Mouse (Mus musculus) neural tube, embryonic 15.5 days (tissue): ENCODE results near the gene Gyg. TPM values are rescaled to one million over a fixed set of nuclear protein-coding genes. Genes with fewer than 3 reads are reported as not detected.

Experiments used
- ATAC-seq: fragments of 200-750 bp; cut with Nextera tagmentation; 2 replicates; pipeline ENCODE4 v1.8.0; 2017; ENCODE audit warnings: mild to moderate bottlenecking, moderate TSS enrichment, moderate library complexity; ENCODE audit not compliant: low FRiP score
- H3K27ac ChIP-seq: fragments of 300-500 bp; sonication (generic); replicated peaks from 2 replicates; pipeline ENCODE4 v1.5.1; 2015; ENCODE audit warnings: mild to moderate bottlenecking, inconsistent platforms
- H3K27me3 ChIP-seq: fragments of 300-500 bp; sonication (generic); replicated peaks from 2 replicates; pipeline ENCODE4 v1.6.1; 2015; ENCODE audit warnings: inconsistent platforms
- H3K36me3 ChIP-seq: fragments of 300-500 bp; sonication (generic); 2 replicates; pipeline ENCODE4 v1.6.1; 2015; ENCODE audit warnings: inconsistent platforms
- H3K4me1 ChIP-seq: fragments of 300-500 bp; sonication (generic); 2 replicates; pipeline ENCODE4 v1.6.1; 2015; ENCODE audit warnings: inconsistent platforms
- H3K4me2 ChIP-seq: fragments of 300-500 bp; sonication (generic); 2 replicates; pipeline ENCODE4 v1.6.1; 2015; ENCODE audit warnings: inconsistent platforms, mild to moderate bottlenecking, moderate library complexity
- H3K4me3 ChIP-seq: fragments of 300-500 bp; sonication (generic); replicated peaks from 2 replicates; pipeline ENCODE4 v1.5.1; 2015; ENCODE audit warnings: mild to moderate bottlenecking, inconsistent platforms
- H3K9ac ChIP-seq: fragments of 300-500 bp; sonication (generic); replicated peaks from 2 replicates; pipeline ENCODE4 v1.6.1; 2015; ENCODE audit warnings: mild to moderate bottlenecking, inconsistent platforms
- H3K9me3 ChIP-seq: fragments of 300-500 bp; sonication (generic); replicated peaks from 2 replicates; pipeline ENCODE4 v1.6.1; 2016; ENCODE audit warnings: inconsistent platforms
- WGBS: fragments of 180-500 bp; shearing (Covaris S2); methylation state at CpG from one replicate; pipeline ENCODE4 v1.1.7; 2015; ENCODE audit warnings: mixed read lengths; 5-methylcytosine and 5-hydroxymethylcytosine counted together
- polyA plus RNA-seq: library from polyadenylated mRNA; unstranded; fragments of >200 nt; fragmentation: Nextera tagmentation; extraction: Ambion mirVana; gene quantifications from 2 replicates; pipeline ENCODE4 v1.2.1, GENCODE M21; 2015

Gyg gene
- polyA plus RNA-seq, 1 experiment from 2014 or later = 80.6 TPM

DNA sequence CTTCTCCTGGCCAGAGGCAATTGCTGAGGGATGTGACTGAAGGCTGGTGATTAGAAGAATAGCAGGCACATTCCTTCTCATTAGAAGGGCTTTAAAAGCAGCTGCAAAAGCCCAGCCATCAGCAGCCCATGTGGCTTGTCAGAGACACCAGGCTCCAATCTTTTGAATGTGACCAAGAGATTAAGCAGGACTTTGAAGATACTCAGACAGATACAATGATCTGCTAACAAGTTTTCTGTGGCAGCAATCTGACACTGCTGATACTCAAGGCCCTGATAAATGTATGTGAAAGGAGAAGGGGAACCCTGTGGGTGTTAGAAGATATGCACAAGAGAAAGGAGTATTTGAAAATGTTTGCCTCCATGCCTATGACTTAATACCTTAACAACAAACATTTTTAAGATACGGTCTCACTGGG is 9.4 kb downstream of the Gyg start:
- no peak overlapping the region for H3K27ac ChIP-seq
- no peak overlapping the region for H3K4me3 ChIP-seq
- H3K4me2 ChIP-seq = no peak overlapping the region
- no peaks in the 10 kb centered on the region for H3K9me3 ChIP-seq
- WGBS = 85% methylated on average over 1 of the region's 1 CpGs
- peaks cover 9% of the 10 kb centered on the region; the same call in 1 of the 2 replicates for H3K36me3 ChIP-seq
- H3K27me3 ChIP-seq = no peaks in the 10 kb centered on the region
- no peaks in the 10 kb centered on the region; the same call in 1 of the 2 replicates for H3K4me1 ChIP-seq
- no peak for ATAC-seq
- H3K9ac ChIP-seq = no peak overlapping the region

DNA sequence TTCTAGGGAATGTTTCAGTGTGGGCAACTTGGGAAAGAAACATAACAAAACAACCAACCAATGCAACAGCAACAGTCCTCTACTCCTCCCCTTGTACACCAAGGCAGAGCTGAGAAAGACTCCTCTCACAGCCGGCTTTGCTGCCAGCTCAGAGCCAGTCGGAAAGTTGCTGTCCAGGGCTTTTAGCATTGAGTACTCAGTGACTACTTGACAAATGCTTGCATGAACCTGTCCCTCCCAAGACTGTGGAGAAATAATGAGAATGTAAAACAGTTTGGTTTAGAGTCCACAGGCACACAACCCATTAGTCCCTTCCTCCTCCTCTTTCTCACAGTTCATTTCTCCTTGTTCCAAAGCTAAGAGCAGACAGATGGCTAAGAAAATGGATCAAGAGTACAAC is 10.7 kb downstream of the Gyg start:
- H3K4me1 ChIP-seq = no peaks in the 10 kb centered on the region; the same call in 1 of the 2 replicates
- no peaks in the 10 kb centered on the region for H3K27me3 ChIP-seq
- H3K9me3 ChIP-seq = no peaks in the 10 kb centered on the region
- no peak overlapping the region for H3K4me2 ChIP-seq
- H3K27ac ChIP-seq = no peak overlapping the region
- H3K36me3 ChIP-seq = peaks cover 7% of the 10 kb centered on the region; the same call in 1 of the 2 replicates
- no peak overlapping the region for H3K9ac ChIP-seq
- 29% methylated on average over 2 of the region's 2 CpGs for WGBS
- ATAC-seq = no peak
- no peak overlapping the region for H3K4me3 ChIP-seq

DNA sequence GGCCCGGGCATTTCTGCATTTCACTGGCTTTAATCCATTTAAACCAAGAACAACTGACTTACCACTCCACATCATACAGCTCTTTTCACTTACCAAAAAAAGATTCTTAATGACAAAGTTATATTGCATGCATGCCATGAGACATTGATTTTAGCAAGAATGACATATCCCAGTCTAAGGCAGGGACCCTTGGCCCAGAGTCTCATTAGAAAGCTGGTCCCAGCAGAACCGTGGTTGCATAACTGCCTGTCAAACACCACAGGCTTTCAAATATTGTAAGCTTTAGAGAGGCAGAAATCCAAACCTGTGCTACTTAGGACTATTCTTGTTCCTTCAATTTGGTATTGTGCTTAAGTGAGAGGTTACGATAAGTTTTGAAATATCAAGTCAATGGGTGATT is 11.4 kb downstream of the Gyg start:
- no peaks in the 10 kb centered on the region for H3K27me3 ChIP-seq
- 90% methylated on average over 3 of the region's 3 CpGs for WGBS
- no peak for ATAC-seq
- no peaks in the 10 kb centered on the region for H3K9me3 ChIP-seq
- H3K27ac ChIP-seq = no peak overlapping the region
- no peak overlapping the region for H3K9ac ChIP-seq
- no peak overlapping the region for H3K4me3 ChIP-seq
- no peaks in the 10 kb centered on the region; the same call in 1 of the 2 replicates for H3K4me1 ChIP-seq
- no peak overlapping the region for H3K4me2 ChIP-seq
- 0 out of 2 replicates have a peak, but pooled peaks cover 5% of the 10 kb centered on the region for H3K36me3 ChIP-seq

DNA sequence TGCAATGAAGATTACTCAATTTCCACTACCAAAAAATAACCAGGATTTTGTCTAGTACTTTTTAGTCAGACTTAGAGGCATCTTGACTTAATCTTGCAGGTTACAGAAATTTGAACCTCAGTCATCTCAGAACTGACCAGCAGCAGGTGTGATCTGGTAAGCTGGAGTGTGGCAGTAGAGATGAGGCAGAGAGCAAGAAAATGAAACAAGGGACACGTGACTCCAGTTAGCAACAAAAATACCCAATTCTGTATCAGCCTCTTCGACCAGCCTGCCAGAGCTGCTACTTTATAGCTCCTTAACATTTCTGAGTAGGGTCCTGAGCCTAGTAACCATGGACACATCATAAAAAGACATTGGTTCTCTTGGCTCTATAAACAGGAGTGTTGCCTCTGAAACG is 12.5 kb downstream of the Gyg start:
- Histone ChIP-seq H3K4me3 (no peak overlapping the region), H3K27ac (no peak overlapping the region), H3K4me2 (no peak overlapping the region), H3K4me1 (no peaks in the 10 kb centered on the region; the same call in 1 of the 2 replicates), H3K9me3 (no peaks in the 10 kb centered on the region), H3K9ac (no peak overlapping the region), H3K36me3 (0 out of 2 replicates have a peak, but pooled peaks cover 3% of the 10 kb centered on the region), H3K27me3 (no peaks in the 10 kb centered on the region)
- 46% methylated on average over 3 of the region's 3 CpGs for WGBS
- ATAC-seq = no peak

DNA sequence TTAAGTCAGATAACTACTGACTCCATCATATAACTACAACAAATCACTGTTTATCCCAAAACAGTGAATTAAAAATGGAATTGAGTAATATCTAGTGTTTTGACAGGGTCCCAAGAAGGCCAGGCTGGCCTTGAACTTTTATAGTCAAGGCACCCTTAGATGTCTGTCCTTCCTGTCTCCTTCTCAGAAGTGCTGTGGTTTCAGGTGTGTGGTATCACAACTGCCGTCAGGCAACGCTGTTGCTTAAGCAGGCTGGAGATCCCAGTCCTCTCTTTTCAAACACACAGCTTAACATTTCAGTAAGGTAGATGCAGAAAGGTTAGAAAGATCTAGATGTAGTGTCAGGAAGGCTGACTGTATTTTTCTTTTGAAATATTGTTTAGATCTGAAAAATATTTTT is 13.0 kb downstream of the Gyg start:
- Histone ChIP-seq H3K4me2 (no peak overlapping the region), H3K9ac (no peak overlapping the region), H3K4me1 (no peaks in the 10 kb centered on the region; the same call in 1 of the 2 replicates), H3K36me3 (0 out of 2 replicates have a peak, but pooled peaks cover 3% of the 10 kb centered on the region), H3K27me3 (no peaks in the 10 kb centered on the region), H3K4me3 (no peak overlapping the region), H3K27ac (no peak overlapping the region), H3K9me3 (no peaks in the 10 kb centered on the region)
- 90% methylated on average over 2 of the region's 2 CpGs for WGBS
- ATAC-seq = no peak

DNA sequence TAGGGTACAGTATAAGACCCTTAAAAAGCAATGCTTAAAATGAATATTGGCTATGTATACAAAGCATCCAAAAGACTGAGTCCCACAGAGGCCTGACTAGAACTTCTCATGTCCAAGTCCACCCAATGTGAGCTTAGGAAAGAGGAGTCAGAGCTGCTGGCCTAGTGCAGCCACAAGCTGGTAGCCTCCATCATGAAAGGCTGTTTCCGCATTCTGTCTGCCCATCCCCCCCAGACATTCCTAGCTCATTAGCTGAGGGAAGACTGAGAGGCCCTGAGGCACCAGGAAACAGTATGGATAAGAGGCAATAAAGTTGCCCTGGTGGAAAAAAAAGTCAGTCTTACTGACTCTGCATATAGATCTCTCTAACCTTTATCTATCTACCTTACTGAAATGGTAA is 13.4 kb downstream of the Gyg start:
- no peaks in the 10 kb centered on the region for H3K27me3 ChIP-seq
- H3K27ac ChIP-seq = no peak overlapping the region
- no peak overlapping the region for H3K4me3 ChIP-seq
- H3K9me3 ChIP-seq = no peaks in the 10 kb centered on the region
- H3K36me3 ChIP-seq = 0 out of 2 replicates have a peak, but pooled peaks cover 3% of the 10 kb centered on the region
- no peak overlapping the region for H3K9ac ChIP-seq
- no peak for ATAC-seq
- no peak overlapping the region for H3K4me2 ChIP-seq
- no peaks in the 10 kb centered on the region; the same call in 1 of the 2 replicates for H3K4me1 ChIP-seq
- WGBS = 29% methylated on average over 1 of the region's 1 CpGs

DNA sequence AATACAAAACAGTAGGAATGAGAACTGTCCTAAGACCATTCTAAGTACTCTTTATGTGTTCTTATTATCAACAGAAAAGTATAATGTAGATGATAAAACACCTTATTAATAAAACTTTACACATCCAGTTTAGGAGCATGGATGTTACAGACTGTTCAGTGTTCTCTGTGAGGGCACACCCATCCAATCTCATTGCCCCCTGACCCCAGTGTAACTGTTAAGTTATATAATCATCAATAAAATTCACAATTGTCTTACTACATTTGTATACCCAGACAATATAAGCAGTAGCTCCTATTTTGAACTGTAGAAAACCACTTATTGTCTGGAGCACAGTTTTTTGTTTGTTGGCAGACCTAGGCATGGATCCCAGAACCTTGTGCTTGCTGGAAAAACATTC is 13.9 kb downstream of the Gyg start:
- no peak overlapping the region for H3K9ac ChIP-seq
- H3K27ac ChIP-seq = no peak overlapping the region
- H3K9me3 ChIP-seq = no peaks in the 10 kb centered on the region
- no peak overlapping the region for H3K4me2 ChIP-seq
- H3K36me3 ChIP-seq = 0 out of 2 replicates have a peak, but pooled peaks cover 3% of the 10 kb centered on the region
- no peak overlapping the region for H3K4me3 ChIP-seq
- no peak for ATAC-seq
- H3K4me1 ChIP-seq = no peaks in the 10 kb centered on the region; the same call in 1 of the 2 replicates
- no peaks in the 10 kb centered on the region for H3K27me3 ChIP-seq

DNA sequence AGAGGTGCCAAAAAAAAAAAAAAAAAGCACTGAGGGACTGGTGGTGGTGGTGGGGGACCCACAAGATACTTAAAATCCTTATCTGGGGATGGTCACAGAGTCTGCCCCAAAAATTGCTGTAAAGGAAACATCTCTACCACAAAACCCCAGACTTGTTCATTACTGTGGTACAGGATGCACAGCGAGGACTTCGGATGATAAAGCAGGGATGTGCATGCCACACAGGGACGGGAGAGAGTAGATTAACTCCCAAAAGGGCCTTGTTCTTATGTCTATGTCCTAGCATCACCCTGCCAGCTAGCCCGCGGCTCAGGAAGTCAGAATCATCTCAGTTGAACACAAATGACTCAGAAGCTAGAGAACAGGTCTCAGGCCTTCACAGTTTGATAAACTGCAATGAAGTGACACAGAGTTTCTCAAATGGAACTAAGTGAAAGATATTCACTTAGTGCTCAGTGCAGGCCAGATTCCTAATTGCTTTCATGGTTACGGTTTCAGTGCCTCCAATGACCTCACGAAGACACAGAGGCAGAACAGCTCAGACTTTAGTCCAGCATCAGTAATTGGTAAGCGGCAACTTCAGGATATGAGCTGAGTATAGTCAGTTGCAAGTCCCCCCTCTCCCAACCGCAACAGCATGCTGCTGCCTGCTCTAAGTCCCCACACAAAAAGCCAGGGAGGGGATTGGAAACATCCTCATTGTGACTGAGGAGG is 18.1 kb downstream of the Gyg start:
- H3K9ac ChIP-seq = no peak overlapping the region
- ATAC-seq = no peak
- no peaks in the 10 kb centered on the region for H3K4me1 ChIP-seq
- H3K36me3 ChIP-seq = 0 out of 2 replicates have a peak, but pooled peaks cover 3% of the 10 kb centered on the region
- H3K27ac ChIP-seq = no peak overlapping the region
- H3K4me2 ChIP-seq = no peak overlapping the region
- no peaks in the 10 kb centered on the region for H3K9me3 ChIP-seq
- no peak overlapping the region for H3K4me3 ChIP-seq
- WGBS = 89% methylated on average over 9 of the region's 9 CpGs
- H3K27me3 ChIP-seq = no peaks in the 10 kb centered on the region

DNA sequence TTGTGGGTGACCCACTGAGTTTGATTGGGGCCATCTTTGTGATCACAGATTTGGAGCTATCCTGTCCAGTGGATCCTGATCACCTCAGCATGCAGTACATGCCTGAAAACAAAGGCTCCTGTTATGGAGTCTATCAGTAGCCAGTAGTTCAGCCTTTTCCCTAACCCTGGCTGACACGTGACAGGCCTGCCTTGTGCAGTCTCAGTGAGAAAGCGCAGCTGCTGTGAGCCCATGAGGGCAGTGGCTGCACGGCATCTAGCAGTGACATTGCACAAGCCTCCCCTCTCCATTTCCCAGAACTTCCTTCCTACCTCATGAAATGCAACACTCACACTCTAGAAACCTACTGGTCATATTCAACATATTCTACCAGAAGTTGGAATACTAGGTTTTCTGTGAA is 20.6 kb downstream of the Gyg start:
- 74% methylated on average over 3 of the region's 3 CpGs for WGBS
- H3K4me1 ChIP-seq = no peaks in the 10 kb centered on the region
- H3K4me2 ChIP-seq = no peak overlapping the region
- H3K27me3 ChIP-seq = no peaks in the 10 kb centered on the region
- no peak overlapping the region for H3K9ac ChIP-seq
- H3K9me3 ChIP-seq = no peaks in the 10 kb centered on the region
- H3K4me3 ChIP-seq = no peak overlapping the region
- ATAC-seq = no peak
- H3K36me3 ChIP-seq = 0 out of 2 replicates have a peak, but pooled peaks cover 3% of the 10 kb centered on the region
- no peak overlapping the region for H3K27ac ChIP-seq

DNA sequence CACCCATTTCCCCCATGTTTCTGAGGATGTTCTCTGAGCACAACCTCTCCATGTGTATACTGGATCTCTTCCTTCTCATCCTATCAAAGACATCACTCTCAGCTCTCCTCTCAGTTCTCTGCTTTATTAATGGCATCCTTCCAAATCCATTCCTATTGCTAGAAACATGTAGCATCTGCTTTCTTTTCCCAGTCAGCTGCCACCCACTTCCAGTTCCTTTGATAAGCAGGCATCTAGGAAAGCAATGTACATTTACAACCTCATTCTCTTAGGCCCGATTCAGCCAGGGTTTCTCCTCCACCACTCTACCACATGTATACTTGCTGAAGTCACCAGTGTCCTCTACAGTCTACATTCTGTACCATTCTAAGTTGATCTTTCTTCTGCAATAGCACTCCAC is 21.4 kb downstream of the Gyg start:
- Histone ChIP-seq H3K4me3 (no peak overlapping the region), H3K27ac (no peak overlapping the region), H3K36me3 (0 out of 2 replicates have a peak, but pooled peaks cover 3% of the 10 kb centered on the region), H3K9ac (no peak overlapping the region), H3K27me3 (no peaks in the 10 kb centered on the region), H3K4me2 (no peak overlapping the region), H3K4me1 (no peaks in the 10 kb centered on the region), H3K9me3 (no peaks in the 10 kb centered on the region)
- no peak for ATAC-seq
- 92% methylated on average over 1 of the region's 1 CpGs for WGBS

DNA sequence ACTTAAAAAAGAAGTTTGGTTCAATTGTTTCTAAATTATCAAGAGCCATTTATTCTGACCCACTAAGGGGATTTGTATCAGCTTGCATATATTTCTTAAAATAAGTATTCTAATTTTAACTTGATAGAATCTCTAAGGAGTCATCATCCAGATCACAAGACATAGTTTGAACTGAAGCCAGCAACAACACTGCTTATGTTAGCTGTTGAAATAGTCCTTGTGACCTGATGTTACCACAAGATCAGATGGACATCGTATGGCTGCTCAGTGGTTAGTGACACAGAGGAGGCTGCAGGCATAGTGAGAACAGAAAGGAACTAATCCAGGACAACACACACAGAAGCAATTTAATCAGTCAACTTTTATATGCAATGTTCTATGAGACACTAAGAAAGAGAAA is 22.4 kb downstream of the Gyg start:
- no peak overlapping the region for H3K4me3 ChIP-seq
- no peaks in the 10 kb centered on the region for H3K9me3 ChIP-seq
- WGBS = 89% methylated on average over 1 of the region's 1 CpGs
- H3K27me3 ChIP-seq = no peaks in the 10 kb centered on the region
- no peak overlapping the region for H3K4me2 ChIP-seq
- H3K36me3 ChIP-seq = no peaks in the 10 kb centered on the region
- no peak for ATAC-seq
- no peak overlapping the region for H3K9ac ChIP-seq
- H3K4me1 ChIP-seq = no peaks in the 10 kb centered on the region
- no peak overlapping the region for H3K27ac ChIP-seq

DNA sequence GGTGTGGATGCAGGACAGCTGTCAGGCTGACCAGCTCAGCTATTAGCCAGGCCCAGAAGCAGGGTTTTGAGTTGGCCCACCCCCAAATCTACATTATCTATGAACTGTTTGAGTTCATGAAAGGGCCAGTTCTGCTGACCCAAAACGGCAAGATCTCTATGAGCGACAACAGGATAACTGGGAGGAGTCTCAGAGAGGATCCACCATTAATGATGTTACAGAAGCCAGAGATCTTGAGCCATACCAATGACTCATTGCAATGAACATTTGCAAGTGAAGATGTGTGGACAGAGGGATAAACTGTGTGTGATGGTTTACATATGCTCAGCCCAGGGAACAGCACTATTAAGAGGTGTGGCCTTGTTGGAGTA is 23.8 kb downstream of the Gyg start:
- ATAC-seq = no peak
- H3K36me3 ChIP-seq = no peaks in the 10 kb centered on the region
- H3K4me1 ChIP-seq = no peaks in the 10 kb centered on the region
- H3K9me3 ChIP-seq = no peaks in the 10 kb centered on the region
- H3K9ac ChIP-seq = no peak overlapping the region
- 86% methylated on average over 2 of the region's 2 CpGs for WGBS
- no peak overlapping the region for H3K27ac ChIP-seq
- H3K4me3 ChIP-seq = no peak overlapping the region
- H3K4me2 ChIP-seq = no peak overlapping the region
- no peaks in the 10 kb centered on the region for H3K27me3 ChIP-seq
